Mouse (Mus musculus): Measurements from ENCODE around the gene Ing4.

The Ing4 gene

GRCm38 (mm10) chr6:125090341-125091085 is 51.0 kb downstream of the Ing4 start:
- no peak for DNase-seq (ENCODE audit: low read depth)

- no peak for DNase-seq (ENCODE audit: low read depth)
These were observed 52.8 kb downstream of the Ing4 start for GRCm38 (mm10) chr6:125092372-125092771.

GRCm38 (mm10) chr6:125094843-125095242 is 55.3 kb downstream of the Ing4 start:
- DNase-seq (ENCODE audit: low read depth), result peak; percentile 62

GRCm38 (mm10) chr6:125095391-125096278 is 56.1 kb downstream of the Ing4 start, which contains the start of gene Chd4:
Gene Chd4 (plus strand): TSS chr6:125095981.
- DNase-seq (ENCODE audit: low read depth), result peak; percentile 95

GRCm38 (mm10) chr6:125096279-125096596 is 56.7 kb downstream of the Ing4 start:
- no peak for DNase-seq (ENCODE audit: low read depth)

DNA sequence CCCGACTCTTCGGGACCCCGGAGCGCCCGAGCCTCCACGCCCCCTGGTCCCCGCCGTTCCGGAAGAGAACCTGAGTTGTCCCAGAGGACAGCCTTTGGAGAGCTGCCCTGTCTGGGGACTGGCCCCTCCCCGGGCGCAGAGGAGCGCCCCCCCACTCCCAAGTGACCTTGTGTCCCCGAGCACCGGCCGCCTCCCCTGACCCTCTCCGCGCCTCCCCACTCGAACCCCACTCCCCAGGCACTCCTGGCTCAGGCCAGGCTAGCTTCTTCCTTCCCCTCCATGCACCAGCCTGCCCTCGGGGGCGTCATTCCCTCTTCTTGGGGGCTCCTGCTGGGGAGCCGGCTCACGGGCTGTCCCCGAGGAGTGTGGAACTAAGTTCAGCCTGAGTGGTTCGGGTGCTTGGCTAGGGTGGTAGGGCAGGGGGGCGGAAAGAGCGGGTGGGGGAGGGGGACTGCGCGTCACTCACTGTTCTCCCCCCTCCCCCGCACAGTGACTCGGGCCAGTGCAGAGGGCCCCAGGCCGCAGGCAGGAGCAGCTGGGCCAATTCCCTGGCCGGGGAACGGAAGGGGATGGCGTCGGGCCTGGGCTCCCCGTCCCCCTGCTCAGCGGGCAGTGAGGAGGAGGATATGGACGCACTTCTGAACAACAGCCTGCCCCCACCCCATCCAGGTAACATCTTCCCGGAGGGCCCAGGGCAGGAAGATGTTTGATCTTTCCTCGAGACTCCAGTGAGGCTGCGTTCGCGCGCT is 57.2 kb downstream of the Ing4 start:
- peak; percentile 64 for DNase-seq (ENCODE audit: low read depth)

- no peak for DNase-seq (ENCODE audit: low read depth)
These were observed 57.8 kb downstream of the Ing4 start for GRCm38 (mm10) chr6:125097346-125097689.

DNA sequence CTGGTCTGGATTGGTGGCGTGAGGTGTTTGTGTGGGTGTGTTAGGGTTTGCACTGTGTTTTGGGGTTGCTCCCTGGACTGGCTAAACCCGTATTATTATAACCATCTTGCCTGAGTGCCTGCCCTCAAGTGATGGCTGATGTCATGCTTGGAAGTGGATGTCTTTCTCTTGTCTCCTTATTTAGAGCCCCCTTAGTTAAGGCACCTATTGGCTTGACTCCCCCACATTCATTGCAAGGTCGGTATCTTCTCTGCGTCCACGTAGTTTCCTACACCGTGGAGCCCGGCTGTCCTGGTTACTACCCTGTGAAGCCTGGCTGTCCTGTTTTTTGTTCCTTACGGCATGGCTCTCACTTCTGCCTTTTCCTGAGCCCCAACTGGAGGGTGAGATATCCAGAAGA is 58.4 kb downstream of the Ing4 start:
- DNase-seq (ENCODE audit: low read depth), result no peak

GRCm38 (mm10) chr6:125098513-125098912 is 59.0 kb downstream of the Ing4 start:
- no peak for DNase-seq (ENCODE audit: low read depth)

All from 416B (cell line).